Mouse (Mus musculus): ENCODE results near the gene Zfp652. TPM values are rescaled to one million over a fixed set of nuclear protein-coding genes. Genes with fewer than 3 reads are reported as not detected.
"Not testable (repeated sequence)": the region's sequence is repeated elsewhere in the genome, so short reads cannot be mapped to it uniquely, and the experiment has no call there.

Gene Zfp652
- polyA plus RNA-seq, 1 experiment, result 18.2 TPM

GRCm38 (mm10) chr11:95876296-95876695 is 163.8 kb downstream of the Zfp652 start:
- H3K4me1 ChIP-seq, result peaks cover 5% of the 10 kb centered on the region; the same call in 1 of the 2 replicates
- H3K27me3 ChIP-seq (replicated peaks), result peaks cover 33% of the 10 kb centered on the region
- H3K4me3 ChIP-seq (replicated peaks), result no peak overlapping the region
- peaks cover 12% of the 10 kb centered on the region for H3K36me3 ChIP-seq (replicated peaks; ENCODE audit: low read length)
- TF ChIP-seq FLI1 (IDR thresholded peaks at IDR 0.05; ENCODE audit: low read length), result no peak
- TF ChIP-seq GATA1 (IDR thresholded peaks at IDR 0.05; ENCODE audit: borderline replicate concordance, low read length), result no peak
- peaks cover 12% of the 10 kb centered on the region for H3K9me3 ChIP-seq

DNA sequence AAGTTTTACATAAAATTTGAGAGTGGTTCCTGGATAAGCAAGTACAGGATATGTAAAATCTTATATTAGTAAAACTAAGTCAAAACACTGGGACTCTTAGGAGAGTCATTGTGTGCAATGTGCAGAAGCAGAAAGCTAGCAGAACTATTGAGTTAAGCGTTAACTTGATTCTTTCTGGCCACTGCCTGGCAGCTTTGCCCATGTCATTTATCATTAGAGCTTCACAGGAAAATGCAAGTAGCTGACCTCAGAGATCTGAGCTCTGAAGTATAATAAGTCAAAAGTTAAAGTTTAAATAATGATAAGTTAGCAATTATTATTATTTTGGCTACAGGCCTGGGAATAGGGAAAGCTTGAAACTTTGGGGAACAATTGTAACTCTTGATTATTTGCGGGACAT is 167.4 kb downstream of the Zfp652 start:
- H3K36me3 ChIP-seq (replicated peaks; ENCODE audit: low read length), result peaks cover 15% of the 10 kb centered on the region
- H3K9me3 ChIP-seq, result peaks cover 16% of the 10 kb centered on the region
- H3K4me1 ChIP-seq; H3K4me3 ChIP-seq (replicated peaks): not testable (repeated sequence)
- peaks cover 41% of the 10 kb centered on the region for H3K27me3 ChIP-seq (replicated peaks)

Other genes with a start within 250 kb of the Zfp652 start
- gene Nxph3, start 198.1 kb upstream of the Zfp652 start, polyA plus RNA-seq (2012; ENCODE audit: insufficient read depth, low replicate concordance), result 0.04 TPM in 1 of 2 replicates, not detected in the other
- not detected in 2 replicates for gene Ngfr, start 124.9 kb upstream of the Zfp652 start, polyA plus RNA-seq (2012; ENCODE audit: insufficient read depth, low replicate concordance)
- 17.5 and 20.8 TPM in 2 replicates for gene Phb, start 45.7 kb upstream of the Zfp652 start, polyA plus RNA-seq (2012; ENCODE audit: insufficient read depth, low replicate concordance)
- not detected in 2 replicates for gene B130006D01Rik, start 10.9 kb downstream of the Zfp652 start, polyA plus RNA-seq (2012; ENCODE audit: insufficient read depth, low replicate concordance)
- 11.0 and 11.8 TPM in 2 replicates for gene Phospho1, start 111.8 kb downstream of the Zfp652 start, polyA plus RNA-seq (2012; ENCODE audit: insufficient read depth, low replicate concordance)
- gene Gngt2, start 124.5 kb downstream of the Zfp652 start, polyA plus RNA-seq (2012; ENCODE audit: insufficient read depth, low replicate concordance), result 10.2 and 30.7 TPM in 2 replicates
- 67.9 and 94.9 TPM in 2 replicates for gene Abi3, start 129.8 kb downstream of the Zfp652 start, polyA plus RNA-seq (2012; ENCODE audit: insufficient read depth, low replicate concordance)
- gene B4galnt2, start 202.2 kb downstream of the Zfp652 start, polyA plus RNA-seq (2012; ENCODE audit: insufficient read depth, low replicate concordance), result 0.15 and 2.7 TPM in 2 replicates

All from megakaryocyte, embryonic 14.5 days (primary cell).